Mouse (Mus musculus) erythroblast, adult 5-6 weeks (primary cell): ENCODE data around the gene Dnajc1. TPM values are rescaled to one million over a fixed set of nuclear protein-coding genes. Genes with fewer than 3 reads are reported as not detected.

Source experiments
- ATAC-seq: replicated peaks from 2 replicates; pipeline ENCODE4 v1.8.0; 2016; ENCODE audit warnings: moderate number of reproducible peaks, mild to moderate bottlenecking, moderate TSS enrichment, inconsistent platforms; ENCODE audit not compliant: poor library complexity, low FRiP score, severe bottlenecking
- total RNA-seq, 2 experiments: library from RNA; stranded (forward) in 1 of 2; stranded (reverse) in 1 of 2; fragments of 150-400 nt in 1 of 2; fragments of 200-764, 138-1000 nt in 1 of 2; gene quantifications; 2 replicates each; pipeline versions ENCODE4 v1.2.3 to v1.2.4; 2015 to 2017; ENCODE audit warnings: low replicate concordance in 2 of 2

Dnajc1 gene
- total RNA-seq, 2 experiments from 2014 or later: 6.0 to 7.5 TPM

GRCm38 (mm10) chr2:18206811-18207210 is 185.8 kb downstream of the Dnajc1 start:
- no peak for ATAC-seq

DNA sequence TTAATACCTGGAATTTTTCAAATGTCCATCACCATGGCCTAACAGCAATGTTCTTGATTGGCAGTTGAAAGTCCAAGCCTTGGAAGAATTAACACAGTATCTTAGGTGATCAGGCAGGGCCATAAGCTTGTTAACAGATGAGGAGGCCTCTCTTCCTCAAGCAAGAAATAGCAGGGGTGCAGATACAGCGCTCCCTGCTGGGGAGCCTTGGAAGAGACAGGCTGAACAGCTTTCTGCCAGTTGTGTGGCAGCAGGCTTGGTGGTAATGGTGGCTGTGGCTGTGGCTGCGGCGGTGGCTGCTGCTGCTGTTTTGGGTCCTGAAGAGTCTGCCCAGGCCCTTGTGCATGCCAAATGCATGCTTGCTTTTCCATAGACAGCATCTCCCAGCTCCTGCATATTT is 187.5 kb downstream of the Dnajc1 start:
- peak; percentile 64 for ATAC-seq

GRCm38 (mm10) chr2:18202923-18203322 is 189.7 kb downstream of the Dnajc1 start:
- ATAC-seq: no peak

DNA sequence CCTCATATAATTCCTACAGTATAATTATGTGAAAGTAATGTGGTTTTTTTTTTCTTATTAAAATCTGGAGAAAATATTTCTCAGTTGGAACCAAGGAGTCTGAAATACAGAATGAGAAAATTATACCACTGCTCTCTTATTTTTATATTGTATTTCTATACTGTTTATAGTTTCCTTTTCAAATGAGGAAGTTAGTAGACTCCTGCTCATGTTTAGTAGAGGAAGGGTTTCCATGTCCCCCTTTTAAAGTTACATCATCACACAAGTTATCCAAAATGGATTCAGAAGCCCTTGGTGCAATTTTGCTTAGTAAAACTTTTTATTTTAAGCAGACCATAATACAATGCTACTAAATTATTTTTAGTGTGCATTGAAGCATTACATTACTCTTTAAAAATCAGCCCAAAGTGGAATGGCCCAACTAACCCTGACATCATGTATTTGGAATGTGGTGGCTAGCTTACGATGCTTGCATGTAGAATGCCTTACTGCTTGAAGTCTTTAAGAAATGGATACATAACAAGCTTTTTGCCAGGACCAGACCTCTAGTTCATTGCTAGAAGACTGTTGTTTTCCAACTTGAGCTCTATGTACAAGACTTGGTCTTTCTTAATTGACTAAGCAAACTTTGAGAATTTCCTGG is 190.7 kb downstream of the Dnajc1 start:
- no peak for ATAC-seq

GRCm38 (mm10) chr2:18195691-18196396 is 196.8 kb downstream of the Dnajc1 start:
- no peak for ATAC-seq

- no peak for ATAC-seq
Observed at GRCm38 (mm10) chr2:18195285-18195684, 197.3 kb downstream of the Dnajc1 start.

DNA sequence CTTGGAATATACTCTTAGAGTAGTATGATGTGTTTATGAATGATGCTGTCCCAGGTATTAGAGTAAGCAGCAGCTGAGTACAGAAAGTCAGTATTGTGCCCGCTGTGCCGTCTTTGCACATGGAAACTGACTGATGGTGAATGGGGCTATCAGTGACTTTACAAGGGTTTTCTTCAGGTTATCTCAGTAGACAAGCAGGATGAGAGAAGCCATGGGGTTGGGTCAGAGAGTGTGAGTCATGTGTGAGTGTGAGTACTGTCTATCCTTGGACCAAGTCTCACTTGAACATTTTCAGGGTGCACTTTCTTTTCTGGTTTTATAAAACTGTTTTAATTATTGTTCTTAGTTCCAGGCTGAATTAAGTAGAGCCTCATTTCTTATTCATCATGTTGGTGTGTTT is 204.3 kb downstream of the Dnajc1 start:
- ATAC-seq: no peak

DNA sequence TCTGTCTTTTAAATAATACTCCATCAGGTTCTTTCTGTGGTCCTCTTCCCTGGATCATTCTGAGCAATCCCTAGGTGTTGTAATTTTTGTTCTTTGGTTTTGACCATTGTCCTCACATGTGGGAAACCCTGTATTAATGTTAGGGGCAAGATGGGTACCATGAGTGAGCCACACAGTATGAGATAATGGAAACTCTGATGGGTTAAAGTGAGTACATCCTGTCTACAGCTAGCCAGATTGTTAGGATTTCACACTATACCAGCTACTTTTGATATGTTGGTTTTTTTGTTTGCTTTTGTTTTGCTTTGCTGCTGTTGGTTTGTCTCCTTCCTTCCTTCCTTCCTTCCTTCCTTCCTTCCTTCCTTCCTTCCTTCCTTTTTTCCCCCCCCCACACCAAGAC is 209.6 kb downstream of the Dnajc1 start:
- no peak for ATAC-seq

DNA sequence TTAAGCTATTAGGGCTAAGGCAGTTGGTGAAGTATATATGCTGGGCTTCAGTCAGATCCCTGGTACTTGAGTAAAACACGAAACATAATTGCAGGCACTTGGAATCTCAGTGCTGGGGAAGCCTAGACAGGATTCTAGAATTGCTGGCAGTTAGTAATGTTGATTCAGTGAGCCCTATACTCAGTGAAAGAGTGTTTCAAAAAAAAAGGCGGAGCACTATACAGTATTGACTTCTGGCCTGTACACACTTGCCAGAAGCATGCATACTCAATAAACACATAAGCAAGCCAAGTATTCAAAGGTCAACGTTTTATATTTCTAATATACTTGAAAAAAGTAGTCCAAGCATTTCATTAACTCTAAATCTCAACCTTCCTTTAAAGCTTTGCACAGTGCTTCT is 211.0 kb downstream of the Dnajc1 start:
- no peak for ATAC-seq

DNA sequence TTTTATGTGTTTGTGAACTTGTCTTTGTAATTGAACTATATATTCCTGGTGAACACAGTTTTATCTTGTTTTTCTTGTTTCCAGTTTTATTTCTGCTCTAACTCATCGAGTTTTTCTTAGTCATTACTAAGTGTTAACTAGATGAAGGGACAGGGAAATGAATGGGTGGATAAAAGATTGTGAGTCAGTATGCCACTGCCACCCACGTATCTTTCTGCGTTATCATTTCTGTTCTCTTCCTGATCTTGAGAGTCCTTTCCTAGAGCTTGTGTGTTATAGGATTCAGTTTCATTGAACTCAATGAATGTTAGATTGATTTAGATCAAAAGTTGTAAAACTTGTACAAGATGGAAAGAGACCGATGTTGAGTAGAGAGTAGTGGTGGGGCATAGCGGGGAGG is 212.3 kb downstream of the Dnajc1 start:
- ATAC-seq: no peak

- ATAC-seq: no peak
Observed at GRCm38 (mm10) chr2:18176235-18176634, 216.4 kb downstream of the Dnajc1 start.

DNA sequence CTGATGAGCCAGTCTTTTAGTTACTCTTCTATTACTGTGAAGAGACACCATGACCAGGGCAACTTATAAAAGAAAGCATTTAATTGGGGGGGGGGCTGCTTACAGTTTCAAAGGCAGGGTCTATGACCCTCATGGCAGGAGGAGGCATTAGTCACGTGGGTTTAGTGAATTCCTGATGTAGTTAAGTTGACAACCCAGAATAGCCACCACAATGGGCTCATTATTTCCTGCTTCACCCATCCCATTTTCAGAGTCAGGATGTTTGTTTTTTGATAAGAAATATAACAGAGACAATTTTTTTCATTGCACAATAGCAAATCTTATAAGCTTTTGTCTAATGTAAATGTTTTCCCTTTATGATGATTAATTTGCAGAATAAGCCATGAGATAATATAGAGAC is 217.4 kb downstream of the Dnajc1 start:
- ATAC-seq: no peak

DNA sequence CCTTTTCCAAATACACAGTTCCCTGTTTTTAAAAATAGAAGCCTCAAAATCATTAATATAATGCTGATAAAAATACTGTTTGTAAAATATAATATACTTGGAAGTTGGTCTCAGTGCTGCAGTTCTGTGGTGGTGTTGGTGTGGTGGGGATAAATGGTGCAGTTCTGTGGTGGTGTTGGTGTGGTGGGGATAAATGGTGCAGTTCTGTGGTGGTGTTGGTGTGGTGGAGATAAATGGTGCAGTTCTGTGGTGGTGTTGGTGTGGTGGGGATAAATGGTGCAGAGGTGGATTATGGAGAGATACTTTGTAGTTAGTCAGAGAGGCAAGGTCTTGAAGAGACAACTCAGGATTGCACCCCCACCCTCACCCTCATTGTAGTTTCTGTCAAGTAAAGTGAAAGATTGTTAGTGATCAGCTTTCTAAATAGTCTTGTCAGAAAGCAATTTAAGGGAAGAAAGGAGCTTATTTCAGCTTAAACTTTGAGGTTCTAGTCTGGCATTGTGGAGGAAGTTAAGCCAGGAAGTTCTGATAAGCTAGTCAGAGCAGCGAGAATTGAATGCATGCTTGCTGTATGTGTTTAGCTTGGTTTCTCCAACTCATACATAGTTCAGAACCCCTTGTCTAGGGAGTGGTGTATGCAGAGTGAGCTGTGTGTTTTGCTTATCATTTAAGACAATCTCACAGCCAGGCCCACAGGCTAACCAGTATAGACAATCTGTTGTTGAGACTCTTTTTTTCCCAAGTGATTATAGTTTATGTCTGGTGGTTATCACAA is 223.3 kb downstream of the Dnajc1 start:
- no peak for ATAC-seq

- no peak for ATAC-seq
Observed at GRCm38 (mm10) chr2:18165511-18165910, 227.1 kb downstream of the Dnajc1 start.

- ATAC-seq: no peak
Observed at GRCm38 (mm10) chr2:18160992-18161391, 231.6 kb downstream of the Dnajc1 start.

- ATAC-seq: no peak
Observed at GRCm38 (mm10) chr2:18159426-18159825, 233.2 kb downstream of the Dnajc1 start.

GRCm38 (mm10) chr2:18156131-18156530 is 236.5 kb downstream of the Dnajc1 start:
- ATAC-seq: no peak
